Mouse (Mus musculus): Measurements from ENCODE around the gene Cmtr2.

The Cmtr2 gene

GRCm38 (mm10) chr8:110265796-110266305 lies 50.4 kb downstream of the Cmtr2 start:
- DNase-seq: no peak

GRCm38 (mm10) chr8:110266741-110267140 lies 51.3 kb downstream of the Cmtr2 start, which contains the start of gene Hydin:
Hydin (plus strand) TSS chr8:110266977.
- DNase-seq: peak; percentile 83 to 90

- no peak for DNase-seq
Measured at GRCm38 (mm10) chr8:110267268-110267667, 51.8 kb downstream of the Cmtr2 start.

GRCm38 (mm10) chr8:110270659-110271058 lies 55.2 kb downstream of the Cmtr2 start:
- peak; percentile 69 to 78 for DNase-seq

- no peak for DNase-seq
Measured at GRCm38 (mm10) chr8:110273394-110273793, 57.9 kb downstream of the Cmtr2 start.
